Mouse (Mus musculus): ENCODE measurements around the gene Prdm13. TPM values are rescaled to one million over a fixed set of nuclear protein-coding genes. Genes with fewer than 3 reads are reported as not detected.

The Prdm13 gene
- total and polyA plus RNA-seq, 3 experiments: not detected

DNA sequence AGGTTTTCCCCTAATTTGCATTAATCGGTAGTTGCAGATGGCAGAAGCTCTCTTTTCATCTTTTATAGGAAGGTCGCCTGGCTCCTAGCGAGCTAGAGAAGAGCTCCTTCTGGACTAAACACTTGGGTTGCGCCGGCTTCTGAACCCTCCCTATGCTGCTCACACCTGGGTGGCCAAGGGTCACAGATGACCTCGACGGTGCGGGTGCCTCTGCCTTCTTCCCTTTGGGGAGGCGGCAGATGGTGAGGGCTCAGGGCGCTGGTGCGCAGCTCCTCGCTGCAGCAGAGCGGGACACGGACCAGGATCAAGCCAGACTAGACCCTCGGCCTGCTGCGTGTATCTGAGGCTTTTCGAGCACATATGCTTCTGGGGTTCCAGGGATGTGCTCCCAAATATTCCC lies 11.7 kb downstream of the Prdm13 start:
- H3K4me2 ChIP-seq (ENCODE audit: insufficient read depth, low read depth, poor library complexity, severe bottlenecking): peak overlapping the region; percentile 89
- no peak overlapping the region for H3K27ac ChIP-seq (ENCODE audit: insufficient read depth, low read depth)
- H3K4me3 ChIP-seq (replicated peaks in 1 of 3; ENCODE audit: low read depth in 2 of 3, low read length in 2 of 3, poor library complexity in 1 of 3): peak overlapping the region in 2 of 3 experiments; percentile 35 to 47
- DNase-seq (ENCODE audit: extremely low read depth): peak; percentile 48
- peaks cover 9% of the 10 kb centered on the region for H3K9me3 ChIP-seq (replicated peaks; ENCODE audit: low read length)
- H3K9ac ChIP-seq (ENCODE audit: insufficient read depth, low read depth): no peak overlapping the region
- H3K4me1 ChIP-seq (ENCODE audit: control insufficient read depth in 1 of 2, insufficient read depth in 2 of 2): peaks cover 0 to 16% of the 10 kb centered on the region in 2 experiments; a peak in 2 of 4 replicates
- no peaks in the 10 kb centered on the region for H3K36me3 ChIP-seq (replicated peaks in 1 of 2; ENCODE audit: control insufficient read depth in 1 of 2, insufficient read depth in 1 of 2, low read length in 1 of 2)
- no peak for TF ChIP-seq MEF2A (IDR thresholded peaks at IDR 0.05; ENCODE audit: borderline replicate concordance, low read depth, low read length)
- no peak for TF ChIP-seq TCF12 (IDR thresholded peaks at IDR 0.05; ENCODE audit: low read depth, low read length)
- TF ChIP-seq SIN3A (IDR thresholded peaks at IDR 0.05; ENCODE audit: low read length): no peak
- no peak for TF ChIP-seq ELF1 (IDR thresholded peaks at IDR 0.05; ENCODE audit: low read depth, low read length)
- no peak for TF ChIP-seq JUN (IDR thresholded peaks at IDR 0.05; ENCODE audit: insufficient read depth, low read depth, low read length)
- no peak for TF ChIP-seq TBP (conservative IDR thresholded peaks at IDR 0.05; ENCODE audit: low read depth, low read length)
- TF ChIP-seq USF2 (conservative IDR thresholded peaks at IDR 0.05; ENCODE audit: low read depth, low read length): no peak
- no peak for TF ChIP-seq CTCF (conservative IDR thresholded peaks at IDR 0.05 in 1 of 2, IDR thresholded peaks at IDR 0.05 in 1 of 2; ENCODE audit: low read depth in 2 of 2, low read length in 2 of 2)
- TF ChIP-seq SMC3 (IDR thresholded peaks at IDR 0.05; ENCODE audit: low read depth, low read length): no peak
- TF ChIP-seq EP300 (IDR thresholded peaks at IDR 0.05; ENCODE audit: low read length): no peak
- no peak for TF ChIP-seq PAX5 (IDR thresholded peaks at IDR 0.05; ENCODE audit: low read length)
- TF ChIP-seq GABPA (IDR thresholded peaks at IDR 0.05; ENCODE audit: insufficient replicate concordance, low read depth, low read length): no peak
- no peak for TF ChIP-seq CHD1 (IDR thresholded peaks at IDR 0.05; ENCODE audit: low read depth, low read length)
- no peak for TF ChIP-seq E2F4 (IDR thresholded peaks at IDR 0.05; ENCODE audit: insufficient replicate concordance, low read depth, low read length)
- no peak for TF ChIP-seq USF1 (IDR thresholded peaks at IDR 0.05; ENCODE audit: low read depth, low read length)
- no peak for TF ChIP-seq JUND (conservative IDR thresholded peaks at IDR 0.05; ENCODE audit: low read depth, low read length)
- no peak for TF ChIP-seq IRF4 (IDR thresholded peaks at IDR 0.05; ENCODE audit: low read depth, low read length)
- no peak for TF ChIP-seq KAT2A (IDR thresholded peaks at IDR 0.05; ENCODE audit: insufficient replicate concordance, low read length)
- no peak for TF ChIP-seq MAZ (IDR thresholded peaks at IDR 0.05; ENCODE audit: low read depth, low read length)
- no peaks in the 10 kb centered on the region for H3K79me2 ChIP-seq (replicated peaks; ENCODE audit: control insufficient read depth, extremely low read depth, insufficient read depth, poor library complexity, severe bottlenecking)
- in situ Hi-C loops (cut with MboI; ENCODE audit: low pct_ligation_motif_present, low pct_unique_long_range_greater_than_20kb, low sequenced_read_pairs) (no loop called here), dilution Hi-C loops (cut with MboI; ENCODE audit: extremely low pct_ligation_motif_present, extremely low pct_unique_long_range_greater_than_20kb, low sequenced_read_pairs) (no loop called here)
- no peaks in the 10 kb centered on the region for H3K27me3 ChIP-seq (replicated peaks)

DNA sequence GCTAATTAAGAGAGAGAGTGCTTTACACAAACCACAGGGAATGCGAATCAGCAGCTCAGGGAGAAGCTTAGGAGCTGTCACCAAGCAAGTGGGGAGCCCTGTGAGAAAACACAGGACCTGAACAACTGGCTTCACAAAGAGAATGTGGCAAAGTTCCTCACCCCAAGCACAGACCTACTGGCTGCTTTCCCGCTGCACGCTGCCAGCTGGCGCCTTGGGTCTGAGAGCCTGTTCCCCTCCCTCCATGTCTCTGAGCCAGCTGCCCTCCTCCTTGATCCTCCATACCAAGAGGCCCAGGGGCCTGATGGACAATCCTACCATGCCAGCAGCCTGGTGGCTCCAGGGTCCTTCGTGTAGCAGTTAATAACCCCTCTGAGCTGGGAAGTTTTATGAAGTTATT lies 19.8 kb downstream of the Prdm13 start:
- no peak for DNase-seq (ENCODE audit: extremely low read depth)
- Histone ChIP-seq H3K36me3 (replicated peaks in 1 of 2; ENCODE audit: control insufficient read depth in 1 of 2, insufficient read depth in 1 of 2, low read length in 1 of 2) (no peaks in the 10 kb centered on the region), H3K79me2 (replicated peaks; ENCODE audit: control insufficient read depth, extremely low read depth, insufficient read depth, poor library complexity, severe bottlenecking) (no peaks in the 10 kb centered on the region), H3K9ac (ENCODE audit: insufficient read depth, low read depth) (no peak overlapping the region), H3K9me3 (replicated peaks; ENCODE audit: low read length) (no peaks in the 10 kb centered on the region), H3K27me3 (replicated peaks) (no peaks in the 10 kb centered on the region), H3K4me3 (replicated peaks in 1 of 3; ENCODE audit: low read depth in 2 of 3, low read length in 2 of 3, poor library complexity in 1 of 3) (no peak overlapping the region), H3K4me2 (ENCODE audit: insufficient read depth, low read depth, poor library complexity, severe bottlenecking) (peak overlapping the region; percentile 82; the same call in 1 of the 2 replicates), H3K27ac (ENCODE audit: insufficient read depth, low read depth) (no peak overlapping the region), H3K4me1 (ENCODE audit: control insufficient read depth in 1 of 2, insufficient read depth in 2 of 2) (peaks cover 0 to 13% of the 10 kb centered on the region in 2 experiments; a peak in 2 of 4 replicates)
- dilution Hi-C loops (cut with MboI; ENCODE audit: extremely low pct_ligation_motif_present, extremely low pct_unique_long_range_greater_than_20kb, low sequenced_read_pairs): no loop called here
- in situ Hi-C loops (cut with MboI; ENCODE audit: low pct_ligation_motif_present, low pct_unique_long_range_greater_than_20kb, low sequenced_read_pairs): no loop called here
- TF ChIP-seq ZMIZ1 (IDR thresholded peaks at IDR 0.05; ENCODE audit: low read depth, low read length): no peak
- TF ChIP-seq POLR2A (IDR thresholded peaks at IDR 0.05; ENCODE audit: low read depth, low read length): no peak
- TF ChIP-seq POLR2AphosphoS2 (IDR thresholded peaks at IDR 0.05; ENCODE audit: low read depth, low read length): no peak
- no peak for TF ChIP-seq KAT2A (IDR thresholded peaks at IDR 0.05; ENCODE audit: insufficient replicate concordance, low read length)
- no peak for TF ChIP-seq ZC3H11A (IDR thresholded peaks at IDR 0.05; ENCODE audit: low read depth, low read length)
- no peak for TF ChIP-seq NELFE (IDR thresholded peaks at IDR 0.05; ENCODE audit: low read depth, low read length)
- no peak for TF ChIP-seq PAX5 (IDR thresholded peaks at IDR 0.05; ENCODE audit: low read length)
- no peak for TF ChIP-seq CHD1 (IDR thresholded peaks at IDR 0.05; ENCODE audit: low read depth, low read length)
- TF ChIP-seq CTCF (conservative IDR thresholded peaks at IDR 0.05 in 1 of 2, IDR thresholded peaks at IDR 0.05 in 1 of 2; ENCODE audit: low read depth in 2 of 2, low read length in 2 of 2): no peak
- no peak for TF ChIP-seq ZKSCAN1 (IDR thresholded peaks at IDR 0.05; ENCODE audit: borderline replicate concordance, low read depth, low read length)
- TF ChIP-seq SIN3A (IDR thresholded peaks at IDR 0.05; ENCODE audit: low read length): no peak
- no peak for TF ChIP-seq USF1 (IDR thresholded peaks at IDR 0.05; ENCODE audit: low read depth, low read length)
- no peak for TF ChIP-seq RCOR1 (conservative IDR thresholded peaks at IDR 0.05; ENCODE audit: low read depth, low read length)
- TF ChIP-seq MAZ (IDR thresholded peaks at IDR 0.05; ENCODE audit: low read depth, low read length): no peak
- no peak for TF ChIP-seq ELF1 (IDR thresholded peaks at IDR 0.05; ENCODE audit: low read depth, low read length)
- no peak for TF ChIP-seq CHD2 (IDR thresholded peaks at IDR 0.05; ENCODE audit: low read length)
- TF ChIP-seq ETS1 (conservative IDR thresholded peaks at IDR 0.05; ENCODE audit: low read depth, low read length): no peak
